Mouse (Mus musculus) megakaryocyte, embryonic 14.5 days (primary cell): ENCODE measurements around the gene Psd.

Source experiments
- FLI1 ChIP-seq: IDR thresholded peaks from 2 replicates; pipeline ENCODE4 v1.6.1; 2012; ENCODE audit warnings: low read length, inconsistent platforms, mixed read lengths
- GATA1 ChIP-seq: IDR thresholded peaks from 3 replicates; pipeline ENCODE4 v1.6.1; 2012; ENCODE audit warnings: mixed read lengths, low read length, inconsistent platforms, borderline replicate concordance

DNA sequence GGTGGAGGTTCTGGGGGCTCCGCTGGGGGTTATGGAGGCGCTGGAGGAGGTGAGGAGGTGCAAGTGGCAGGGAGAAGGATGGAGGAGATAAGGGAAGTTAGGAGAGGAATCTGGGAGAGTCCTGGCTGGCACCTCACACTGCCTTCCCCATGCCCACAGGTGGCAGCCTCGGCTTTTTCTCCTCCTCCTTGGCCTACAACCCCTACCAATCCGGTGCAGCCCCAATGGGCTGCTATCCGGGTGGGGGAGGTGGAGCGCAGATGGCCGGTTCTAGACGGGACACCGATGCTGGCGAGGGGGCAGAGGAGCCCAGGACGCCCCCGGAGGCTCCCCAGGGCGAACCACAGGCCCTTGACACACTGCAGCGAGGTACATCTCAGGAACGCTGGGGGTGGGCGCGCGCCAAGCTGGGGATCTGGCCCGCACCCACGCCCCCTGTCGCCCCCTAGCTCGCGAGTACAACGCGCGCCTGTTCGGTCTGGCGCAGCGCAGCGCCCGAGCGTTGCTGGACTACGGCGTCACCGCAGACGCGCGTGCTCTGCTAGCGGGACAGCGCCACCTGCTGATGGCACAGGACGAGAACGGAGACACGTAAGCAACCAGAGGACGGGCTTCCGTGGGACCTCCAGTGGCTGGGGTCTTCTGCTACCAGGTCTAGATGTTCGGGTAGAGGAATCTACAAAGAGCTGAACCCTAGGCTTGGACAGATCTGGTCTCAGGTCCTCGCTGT, 18.1 kb downstream of the Psd start:
- TF ChIP-seq GATA1 (no peak), FLI1 (no peak)
